Mouse (Mus musculus): Measurements from ENCODE around the gene Scamp4.

GRCm38 (mm10) chr10:80570419-80570818, 32.3 kb upstream of the Scamp4 start:
- TF ChIP-seq POLR2A (IDR thresholded peaks at IDR 0.05; ENCODE audit: low read depth, low read length), result no peak
- no peak for TF ChIP-seq CTCF (conservative IDR thresholded peaks at IDR 0.05; ENCODE audit: insufficient read depth, insufficient read length, low read depth, low read length)
